Mouse (Mus musculus): Measurements from ENCODE around the gene Stk10.

DNA sequence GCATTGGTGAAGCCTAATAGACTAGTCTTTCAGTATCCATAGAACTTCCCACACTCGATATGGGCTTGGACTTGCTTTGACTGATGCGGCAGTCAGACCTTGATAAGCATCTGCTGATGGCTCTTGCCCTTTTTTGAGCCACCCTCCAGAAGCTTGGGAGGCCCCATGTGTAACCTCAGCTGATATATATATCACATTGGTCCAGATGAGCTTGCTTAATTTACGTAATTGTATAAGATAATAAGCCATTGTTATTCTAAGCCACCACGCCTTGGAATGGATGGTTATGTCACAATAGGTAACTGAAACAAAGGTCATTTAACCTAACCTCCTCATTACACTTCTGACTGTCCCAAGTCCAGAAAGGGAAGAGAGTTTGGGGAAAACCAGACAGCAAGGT lies 107.5 kb downstream of the Stk10 start:
- TF ChIP-seq CTCF (IDR thresholded peaks at IDR 0.05; ENCODE audit: low read depth) (no peak), EP300 (IDR thresholded peaks at IDR 0.05; ENCODE audit: low read depth) (peak; percentile 56)

All from liver, embryonic 14.5 days (tissue).